Mouse (Mus musculus): ENCODE results near the gene Gtsf1l. TPM values are rescaled to one million over a fixed set of nuclear protein-coding genes. Genes with fewer than 3 reads are reported as not detected.

The Gtsf1l gene
- total and polyA plus RNA-seq, 3 experiments, result 0.68 TPM; not detected in 2

DNA sequence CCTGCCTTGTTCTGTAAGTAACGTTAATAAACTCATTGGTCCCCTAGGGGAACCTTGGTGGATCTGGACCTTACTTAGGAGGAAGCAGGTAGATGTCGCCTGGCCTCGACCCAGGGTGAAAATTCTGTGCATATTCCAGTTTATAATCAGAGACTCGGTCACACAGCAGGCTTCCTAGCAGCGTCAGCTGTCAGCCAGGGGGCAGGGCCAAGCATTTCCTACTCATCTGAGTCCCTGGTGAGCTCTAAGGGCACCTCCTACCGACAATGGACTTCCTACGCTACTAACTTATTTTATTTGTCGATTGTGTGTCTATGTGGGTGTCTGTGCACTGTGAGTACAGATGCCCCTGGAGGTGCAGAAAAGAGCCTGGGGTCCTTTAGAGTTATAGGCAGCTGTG, 12.3 kb upstream of the Gtsf1l start:
- 38% methylated on average over 8 of the region's 8 CpGs for WGBS
- Histone ChIP-seq H3K4me1 (ENCODE audit: control insufficient read depth, insufficient read depth, low read length) (no peaks in the 10 kb centered on the region), H3K79me2 (replicated peaks; ENCODE audit: control insufficient read depth, insufficient read depth, low read length) (no peaks in the 10 kb centered on the region), H3K4me3 (no peak overlapping the region), H3K36me3 (ENCODE audit: control insufficient read depth, insufficient read depth, low read length) (no peaks in the 10 kb centered on the region), H3K9ac (ENCODE audit: low read depth, low read length) (no peak overlapping the region), H3K27ac (no peak overlapping the region), H3K27me3 (ENCODE audit: control insufficient read depth, insufficient read depth, low read length) (no peaks in the 10 kb centered on the region)
- intact Hi-C loops (cut with DNase I), result loop anchor here (2.0 to 5.0 kb wide), 2 partner anchors 102 to 303 kb away; partner anchors contain the start of gene Tox2
- no peak for DNase-seq
- TF ChIP-seq EP300 (IDR thresholded peaks at IDR 0.05; ENCODE audit: insufficient read depth, low read depth, low read length) (no peak), CTCF (IDR thresholded peaks at IDR 0.05) (no peak), POLR2A (IDR thresholded peaks at IDR 0.05; ENCODE audit: insufficient read depth, low read depth, low read length) (no peak)

DNA sequence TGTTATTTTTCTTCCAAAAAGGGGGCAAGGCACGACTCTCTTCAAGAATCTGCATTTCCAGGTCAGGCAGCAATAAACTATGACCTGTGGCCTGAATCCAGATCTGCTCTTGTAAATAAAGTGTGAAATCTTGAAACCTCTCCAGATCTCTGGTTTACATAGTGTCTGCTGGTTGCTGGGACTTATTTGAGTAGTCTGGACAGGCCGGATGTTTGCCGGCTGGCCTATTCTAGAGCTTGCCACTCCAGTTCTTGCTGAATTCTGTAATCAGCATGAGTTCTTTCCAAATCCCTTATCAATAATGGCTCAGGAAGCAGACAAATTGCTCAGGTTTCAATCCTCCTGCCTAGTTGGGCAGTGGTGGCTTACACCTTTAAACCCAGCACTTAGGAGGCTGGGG, 8.1 kb upstream of the Gtsf1l start:
- no peak for TF ChIP-seq EP300 (IDR thresholded peaks at IDR 0.05; ENCODE audit: insufficient read depth, low read depth, low read length)
- TF ChIP-seq POLR2A (IDR thresholded peaks at IDR 0.05; ENCODE audit: insufficient read depth, low read depth, low read length), result no peak
- TF ChIP-seq CTCF (IDR thresholded peaks at IDR 0.05), result no peak
- H3K27me3 ChIP-seq (ENCODE audit: control insufficient read depth, insufficient read depth, low read length), result no peaks in the 10 kb centered on the region
- H3K36me3 ChIP-seq (ENCODE audit: control insufficient read depth, insufficient read depth, low read length), result no peaks in the 10 kb centered on the region
- no peaks in the 10 kb centered on the region for H3K79me2 ChIP-seq (replicated peaks; ENCODE audit: control insufficient read depth, insufficient read depth, low read length)
- H3K4me3 ChIP-seq, result no peak overlapping the region
- WGBS, result 49% methylated on average over 3 of the region's 3 CpGs
- H3K4me1 ChIP-seq (ENCODE audit: control insufficient read depth, insufficient read depth, low read length), result no peaks in the 10 kb centered on the region
- no peak overlapping the region for H3K27ac ChIP-seq
- no peak overlapping the region for H3K9ac ChIP-seq (ENCODE audit: low read depth, low read length)
- no peak for DNase-seq
- intact Hi-C loops (cut with DNase I), result no loop called here

DNA sequence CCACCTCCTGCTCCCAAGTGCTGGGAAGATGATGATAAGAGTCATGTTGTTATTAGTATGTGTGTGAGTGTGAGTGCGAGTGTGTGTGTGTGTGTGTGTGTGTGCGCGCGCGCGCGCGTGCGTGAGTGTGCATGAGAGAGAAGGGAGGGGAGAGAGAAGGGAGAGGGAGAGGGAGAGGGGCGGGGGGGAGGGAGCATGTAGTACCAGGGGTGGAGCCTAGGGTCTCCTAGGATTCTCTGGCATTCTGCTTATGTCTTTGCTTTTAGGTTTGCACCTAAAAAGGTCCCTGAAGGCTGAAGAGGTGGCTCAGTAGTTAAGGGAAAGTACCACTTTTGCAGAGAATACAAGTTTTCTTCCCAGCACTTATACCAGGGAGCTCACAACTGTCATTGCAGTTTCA, 7.3 kb upstream of the Gtsf1l start:
- intact Hi-C loops (cut with DNase I), result no loop called here
- Histone ChIP-seq H3K27me3 (ENCODE audit: control insufficient read depth, insufficient read depth, low read length) (no peaks in the 10 kb centered on the region), H3K79me2 (replicated peaks; ENCODE audit: control insufficient read depth, insufficient read depth, low read length) (no peaks in the 10 kb centered on the region), H3K9ac (ENCODE audit: low read depth, low read length) (no peak overlapping the region), H3K36me3 (ENCODE audit: control insufficient read depth, insufficient read depth, low read length) (no peaks in the 10 kb centered on the region), H3K4me3 (no peak overlapping the region), H3K27ac (no peak overlapping the region), H3K4me1 (ENCODE audit: control insufficient read depth, insufficient read depth, low read length) (no peaks in the 10 kb centered on the region)
- DNase-seq, result no peak
- whole genome bisulfite sequencing, result 89% methylated on average over 10 of the region's 10 CpGs
- TF ChIP-seq EP300 (IDR thresholded peaks at IDR 0.05; ENCODE audit: insufficient read depth, low read depth, low read length), result no peak
- TF ChIP-seq CTCF (IDR thresholded peaks at IDR 0.05), result no peak
- TF ChIP-seq POLR2A (IDR thresholded peaks at IDR 0.05; ENCODE audit: insufficient read depth, low read depth, low read length), result no peak

DNA sequence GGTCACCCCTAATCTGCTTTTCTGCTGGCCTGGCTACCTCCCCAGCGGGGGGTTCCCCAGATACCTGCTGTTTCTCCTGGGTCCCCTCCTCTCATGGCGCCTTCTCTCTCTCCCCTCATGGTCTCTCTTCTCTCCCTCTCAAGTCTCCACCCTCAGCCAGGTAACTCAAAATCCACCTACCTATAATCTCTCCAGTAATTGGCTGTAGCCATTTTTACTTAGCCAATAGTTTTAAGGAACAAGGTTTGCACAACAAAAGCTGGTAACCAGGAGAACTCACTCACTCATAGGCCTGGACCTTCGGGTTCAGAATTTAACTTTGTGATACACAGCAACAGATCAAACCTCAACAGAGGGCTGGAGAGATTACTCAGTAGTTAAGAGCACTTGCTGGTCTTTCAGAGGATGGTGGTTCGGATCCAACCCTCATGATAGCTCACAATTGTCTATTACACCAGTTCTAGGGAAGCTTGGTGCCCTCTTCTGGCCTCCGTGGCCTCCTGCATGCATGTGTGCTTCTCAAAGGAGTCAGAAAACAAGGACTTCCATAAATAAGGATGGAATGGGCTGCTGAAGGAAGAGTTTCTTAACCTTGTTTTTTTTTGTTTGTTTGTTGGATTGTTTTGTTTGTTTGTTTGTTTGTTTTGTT, 1.9 kb upstream of the Gtsf1l start:
- TF ChIP-seq CTCF (IDR thresholded peaks at IDR 0.05) (peak; percentile 53), EP300 (IDR thresholded peaks at IDR 0.05; ENCODE audit: insufficient read depth, low read depth, low read length) (no peak), POLR2A (IDR thresholded peaks at IDR 0.05; ENCODE audit: insufficient read depth, low read depth, low read length) (no peak)
- Histone ChIP-seq H3K4me3 (no peak overlapping the region), H3K36me3 (ENCODE audit: control insufficient read depth, insufficient read depth, low read length) (no peaks in the 10 kb centered on the region), H3K27me3 (ENCODE audit: control insufficient read depth, insufficient read depth, low read length) (no peaks in the 10 kb centered on the region), H3K4me1 (ENCODE audit: control insufficient read depth, insufficient read depth, low read length) (no peaks in the 10 kb centered on the region), H3K79me2 (replicated peaks; ENCODE audit: control insufficient read depth, insufficient read depth, low read length) (no peaks in the 10 kb centered on the region), H3K27ac (no peak overlapping the region), H3K9ac (ENCODE audit: low read depth, low read length) (no peak overlapping the region)
- intact Hi-C loops (cut with DNase I), result no loop called here
- DNase-seq, result no peak
- 75% methylated on average over 5 of the region's 5 CpGs for WGBS

DNA sequence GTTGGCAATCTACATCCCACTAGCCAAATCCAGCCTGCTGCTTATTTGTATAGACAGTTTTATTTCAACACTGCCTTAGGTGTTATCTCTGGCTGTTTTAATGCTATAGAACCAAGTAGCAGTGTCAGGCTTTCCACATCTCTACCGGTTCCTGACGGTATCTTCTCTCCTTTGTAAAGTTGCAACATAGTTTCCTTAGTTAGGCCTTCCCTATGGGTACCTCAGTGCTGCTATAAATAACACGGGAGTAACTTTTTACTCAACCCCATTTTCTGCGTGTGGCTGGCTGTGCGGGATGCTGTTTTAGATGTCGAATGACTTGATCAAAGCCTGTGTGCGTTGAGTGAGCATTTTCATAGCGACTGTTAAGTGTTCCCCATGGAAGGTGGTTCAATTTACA, 1.1 kb downstream of the Gtsf1l start:
- Histone ChIP-seq H3K27me3 (ENCODE audit: control insufficient read depth, insufficient read depth, low read length) (no peaks in the 10 kb centered on the region), H3K9ac (ENCODE audit: low read depth, low read length) (no peak overlapping the region), H3K27ac (no peak overlapping the region), H3K79me2 (replicated peaks; ENCODE audit: control insufficient read depth, insufficient read depth, low read length) (no peaks in the 10 kb centered on the region), H3K4me3 (no peak overlapping the region), H3K36me3 (ENCODE audit: control insufficient read depth, insufficient read depth, low read length) (no peaks in the 10 kb centered on the region), H3K4me1 (ENCODE audit: control insufficient read depth, insufficient read depth, low read length) (no peaks in the 10 kb centered on the region)
- intact Hi-C loops (cut with DNase I), result no loop called here
- DNase-seq, result no peak
- no peak for TF ChIP-seq POLR2A (IDR thresholded peaks at IDR 0.05; ENCODE audit: insufficient read depth, low read depth, low read length)
- WGBS, result 58% methylated on average over 8 of the region's 8 CpGs

DNA sequence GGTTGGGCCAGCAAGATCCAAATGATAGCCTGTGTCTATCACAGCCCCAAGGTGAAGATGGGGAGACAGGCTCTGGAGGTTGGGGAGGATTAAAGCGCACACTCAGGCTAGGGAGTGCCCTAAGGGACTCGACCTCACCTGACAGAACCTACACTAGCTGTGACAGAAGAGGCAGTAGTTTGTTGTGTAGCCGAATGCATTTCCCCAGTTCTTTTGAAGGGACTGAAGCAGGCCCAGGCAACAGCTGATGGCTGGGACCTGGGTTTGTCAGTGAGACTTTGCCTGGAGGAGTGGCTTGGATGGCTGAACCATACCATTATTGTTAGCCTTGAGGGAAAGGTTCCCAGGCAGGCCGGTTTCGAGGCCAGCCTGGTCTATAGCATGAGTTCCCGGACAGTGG, 2.6 kb downstream of the Gtsf1l start:
- DNase-seq, result no peak
- H3K27me3 ChIP-seq (ENCODE audit: control insufficient read depth, insufficient read depth, low read length), result no peaks in the 10 kb centered on the region
- WGBS, result 86% methylated on average over 6 of the region's 6 CpGs
- intact Hi-C loops (cut with DNase I), result no loop called here
- no peaks in the 10 kb centered on the region for H3K4me1 ChIP-seq (ENCODE audit: control insufficient read depth, insufficient read depth, low read length)
- no peak overlapping the region for H3K27ac ChIP-seq
- H3K9ac ChIP-seq (ENCODE audit: low read depth, low read length), result no peak overlapping the region
- H3K36me3 ChIP-seq (ENCODE audit: control insufficient read depth, insufficient read depth, low read length), result no peaks in the 10 kb centered on the region
- no peak overlapping the region for H3K4me3 ChIP-seq
- no peak for TF ChIP-seq CTCF (IDR thresholded peaks at IDR 0.05)
- no peaks in the 10 kb centered on the region for H3K79me2 ChIP-seq (replicated peaks; ENCODE audit: control insufficient read depth, insufficient read depth, low read length)

Data from heart, adult 2 months (tissue).